Mouse (Mus musculus) heart, embryonic 15.5 days (tissue): ENCODE measurements at regions not wholly inside any gene's neighbourhood (a gene's known extent, or its start where the extent isn't known, plus 50 kb on each side); places are given as distances from the start of the nearest gene placed in this dataset.

Experiments
- ATAC-seq: fragments of 200-750 bp; cut with Nextera tagmentation; replicated peaks from 2 replicates; pipeline ENCODE4 v1.8.0; 2017; ENCODE audit warnings: low read depth, moderate TSS enrichment; ENCODE audit not compliant: insufficient number of reproducible peaks, insufficient read depth, low FRiP score
- H3K27ac ChIP-seq: fragments of 300-500 bp; sonication (generic); 2 replicates; pipeline ENCODE4 v1.5.1; 2015; ENCODE audit warnings: mild to moderate bottlenecking, inconsistent platforms
- H3K27me3 ChIP-seq: fragments of 300-500 bp; sonication (generic); 2 replicates; pipeline ENCODE4 v1.6.1; 2015; ENCODE audit warnings: inconsistent platforms
- H3K36me3 ChIP-seq: fragments of 300-500 bp; sonication (generic); 2 replicates; pipeline ENCODE4 v1.6.1; 2015; ENCODE audit warnings: mild to moderate bottlenecking, inconsistent platforms
- H3K4me1 ChIP-seq: fragments of 300-500 bp; sonication (generic); replicated peaks from 2 replicates; pipeline ENCODE4 v1.6.1; 2015; ENCODE audit warnings: inconsistent platforms
- H3K4me2 ChIP-seq: fragments of 300-500 bp; sonication (generic); 2 replicates; pipeline ENCODE4 v1.6.1; 2015; ENCODE audit warnings: inconsistent platforms, mild to moderate bottlenecking, moderate library complexity
- H3K4me3 ChIP-seq: fragments of 300-500 bp; sonication (generic); 2 replicates; pipeline ENCODE4 v1.5.1; 2015; ENCODE audit warnings: mild to moderate bottlenecking, inconsistent platforms
- H3K9ac ChIP-seq: fragments of 300-500 bp; sonication (generic); 2 replicates; pipeline ENCODE4 v1.6.1; 2015; ENCODE audit warnings: mild to moderate bottlenecking, inconsistent platforms
- H3K9me3 ChIP-seq: fragments of 300-500 bp; sonication (generic); replicated peaks from 2 replicates; pipeline ENCODE4 v1.6.1; 2016; ENCODE audit warnings: inconsistent platforms
- WGBS: fragments of 180-500 bp; shearing (Covaris S2); methylation state at CpG from one replicate; pipeline ENCODE4 v1.1.7; 2015; ENCODE audit warnings: mixed read lengths; 5-methylcytosine and 5-hydroxymethylcytosine counted together

- no peak for ATAC-seq
- no peaks in the 10 kb centered on the region for H3K36me3 ChIP-seq
- no peaks in the 10 kb centered on the region for H3K4me1 ChIP-seq
- no peak overlapping the region for H3K4me3 ChIP-seq
- no peak overlapping the region for H3K9ac ChIP-seq
- H3K4me2 ChIP-seq = no peak overlapping the region
- no peaks in the 10 kb centered on the region for H3K9me3 ChIP-seq
- H3K27me3 ChIP-seq = no peaks in the 10 kb centered on the region
- H3K27ac ChIP-seq = no peak overlapping the region
- WGBS = 73% methylated on average over 2 of the region's 2 CpGs
Measured at GRCm38 (mm10) chr13:6142771-6143170, 281.5 kb downstream of the Klf6 start.

- Histone ChIP-seq H3K27me3 (no peaks in the 10 kb centered on the region), H3K4me1 (no peaks in the 10 kb centered on the region), H3K9me3 (no peaks in the 10 kb centered on the region), H3K4me2 (no peak overlapping the region), H3K4me3 (no peak overlapping the region), H3K36me3 (no peaks in the 10 kb centered on the region), H3K27ac (no peak overlapping the region), H3K9ac (no peak overlapping the region)
- ATAC-seq = no peak
- 67% methylated on average over 4 of the region's 4 CpGs for WGBS
Measured at GRCm38 (mm10) chr13:6153657-6154056, 292.4 kb downstream of the Klf6 start.

- no peak overlapping the region for H3K27ac ChIP-seq
- no peak overlapping the region for H3K4me2 ChIP-seq
- no peak overlapping the region for H3K9ac ChIP-seq
- no peaks in the 10 kb centered on the region for H3K4me1 ChIP-seq
- WGBS = 77% methylated on average over 4 of the region's 4 CpGs
- ATAC-seq = no peak
- H3K27me3 ChIP-seq = no peaks in the 10 kb centered on the region
- H3K9me3 ChIP-seq = no peaks in the 10 kb centered on the region
- H3K36me3 ChIP-seq = no peaks in the 10 kb centered on the region
- H3K4me3 ChIP-seq = no peak overlapping the region
Measured at GRCm38 (mm10) chr13:6156191-6156590, 294.9 kb downstream of the Klf6 start.

- ATAC-seq = no peak
- Histone ChIP-seq H3K9ac (no peak overlapping the region), H3K4me1 (no peaks in the 10 kb centered on the region), H3K36me3 (no peaks in the 10 kb centered on the region), H3K4me3 (no peak overlapping the region), H3K9me3 (no peaks in the 10 kb centered on the region), H3K27me3 (no peaks in the 10 kb centered on the region), H3K4me2 (no peak overlapping the region), H3K27ac (no peak overlapping the region)
- 66% methylated on average over 3 of the region's 3 CpGs for WGBS
Measured at GRCm38 (mm10) chr13:6157029-6157428, 295.7 kb downstream of the Klf6 start.

GRCm38 (mm10) chr13:6157946-6158345 lies 296.7 kb downstream of the Klf6 start:
- H3K4me2 ChIP-seq = no peak overlapping the region
- no peaks in the 10 kb centered on the region for H3K27me3 ChIP-seq
- no peak overlapping the region for H3K9ac ChIP-seq
- no peak overlapping the region for H3K4me3 ChIP-seq
- no peak overlapping the region for H3K27ac ChIP-seq
- H3K4me1 ChIP-seq = no peaks in the 10 kb centered on the region
- no peaks in the 10 kb centered on the region for H3K9me3 ChIP-seq
- H3K36me3 ChIP-seq = no peaks in the 10 kb centered on the region
- WGBS = 77% methylated on average over 4 of the region's 4 CpGs
- ATAC-seq = no peak

- Histone ChIP-seq H3K27ac (no peak overlapping the region), H3K9me3 (no peaks in the 10 kb centered on the region), H3K36me3 (no peaks in the 10 kb centered on the region), H3K4me2 (no peak overlapping the region), H3K4me1 (no peaks in the 10 kb centered on the region), H3K4me3 (no peak overlapping the region), H3K9ac (no peak overlapping the region), H3K27me3 (no peaks in the 10 kb centered on the region)
- WGBS = 46% methylated on average over 2 of the region's 2 CpGs
- no peak for ATAC-seq
Measured at GRCm38 (mm10) chr13:6159412-6159811, 298.1 kb downstream of the Klf6 start.

- Histone ChIP-seq H3K4me3 (no peak overlapping the region), H3K36me3 (no peaks in the 10 kb centered on the region), H3K27me3 (no peaks in the 10 kb centered on the region), H3K9ac (no peak overlapping the region), H3K4me2 (no peak overlapping the region), H3K27ac (no peak overlapping the region), H3K9me3 (no peaks in the 10 kb centered on the region), H3K4me1 (peaks cover 7% of the 10 kb centered on the region; the same call in 1 of the 2 replicates)
- WGBS = 81% methylated on average over 4 of the region's 4 CpGs
- ATAC-seq = no peak
Measured at GRCm38 (mm10) chr13:6165916-6166315, 304.6 kb downstream of the Klf6 start.

GRCm38 (mm10) chr13:6167055-6167761 lies 305.9 kb downstream of the Klf6 start:
- Histone ChIP-seq H3K4me1 (peaks cover 7% of the 10 kb centered on the region; the same call in 1 of the 2 replicates), H3K27ac (no peak overlapping the region), H3K4me3 (no peak overlapping the region), H3K36me3 (no peaks in the 10 kb centered on the region), H3K9ac (no peak overlapping the region), H3K4me2 (no peak overlapping the region), H3K27me3 (no peaks in the 10 kb centered on the region), H3K9me3 (no peaks in the 10 kb centered on the region)
- 48% methylated on average over 1 of the region's 1 CpGs for WGBS
- ATAC-seq = no peak

GRCm38 (mm10) chr13:6173095-6173494 lies 311.8 kb downstream of the Klf6 start:
- no peaks in the 10 kb centered on the region for H3K9me3 ChIP-seq
- no peak overlapping the region for H3K27ac ChIP-seq
- H3K4me3 ChIP-seq = no peak overlapping the region
- no peaks in the 10 kb centered on the region for H3K36me3 ChIP-seq
- no peak overlapping the region for H3K9ac ChIP-seq
- no peak for ATAC-seq
- H3K27me3 ChIP-seq = no peaks in the 10 kb centered on the region
- no peaks in the 10 kb centered on the region for H3K4me1 ChIP-seq
- H3K4me2 ChIP-seq = no peak overlapping the region

- H3K9me3 ChIP-seq = no peaks in the 10 kb centered on the region
- H3K27me3 ChIP-seq = no peaks in the 10 kb centered on the region
- 66% methylated on average over 9 of the region's 9 CpGs for WGBS
- no peaks in the 10 kb centered on the region for H3K4me1 ChIP-seq
- H3K4me3 ChIP-seq = no peak overlapping the region
- ATAC-seq = no peak
- H3K36me3 ChIP-seq = no peaks in the 10 kb centered on the region
- H3K9ac ChIP-seq = no peak overlapping the region
- no peak overlapping the region for H3K27ac ChIP-seq
- no peak overlapping the region for H3K4me2 ChIP-seq
Measured at GRCm38 (mm10) chr13:6178362-6179070, 317.2 kb downstream of the Klf6 start.

- no peaks in the 10 kb centered on the region for H3K27me3 ChIP-seq
- no peaks in the 10 kb centered on the region for H3K9me3 ChIP-seq
- H3K4me2 ChIP-seq = no peak overlapping the region
- no peak overlapping the region for H3K27ac ChIP-seq
- 70% methylated on average over 3 of the region's 3 CpGs for WGBS
- H3K4me1 ChIP-seq = peaks cover 8% of the 10 kb centered on the region
- no peak overlapping the region for H3K9ac ChIP-seq
- no peak overlapping the region for H3K4me3 ChIP-seq
- no peak for ATAC-seq
- no peaks in the 10 kb centered on the region for H3K36me3 ChIP-seq
Measured at GRCm38 (mm10) chr13:6189133-6189532, 327.9 kb downstream of the Klf6 start.

GRCm38 (mm10) chr13:6189566-6189965 lies 328.3 kb downstream of the Klf6 start:
- Histone ChIP-seq H3K4me3 (no peak overlapping the region), H3K27me3 (no peaks in the 10 kb centered on the region), H3K9ac (no peak overlapping the region), H3K27ac (no peak overlapping the region), H3K36me3 (no peaks in the 10 kb centered on the region), H3K4me2 (no peak overlapping the region), H3K9me3 (no peaks in the 10 kb centered on the region), H3K4me1 (peaks cover 11% of the 10 kb centered on the region)
- WGBS = 57% methylated on average over 7 of the region's 7 CpGs
- no peak for ATAC-seq
